Mouse (Mus musculus) cerebellum, adult 9-11 months (tissue): ENCODE measurements around the gene Pomgnt2.

Experiments used
- DNase-seq: peaks from one replicate; pipeline ENCODE4 v3.0.0; 2022

Pomgnt2 gene

GRCm38 (mm10) chr9:121997010-121997409, at the start of gene Pomgnt2:
Gene Pomgnt2, minus strand, starts transcription at chr9:121997110.
- no peak for DNase-seq

- no peak for DNase-seq
Measured at GRCm38 (mm10) chr9:122039848-122040247, 42.9 kb upstream of the Pomgnt2 start.

- no peak for DNase-seq
Measured at GRCm38 (mm10) chr9:122038631-122039030, 41.7 kb upstream of the Pomgnt2 start.

- DNase-seq = no peak
Measured at GRCm38 (mm10) chr9:122036496-122037054, 39.7 kb upstream of the Pomgnt2 start.

GRCm38 (mm10) chr9:122035807-122036206, 38.9 kb upstream of the Pomgnt2 start:
- DNase-seq = no peak

GRCm38 (mm10) chr9:122034949-122035348, 38.0 kb upstream of the Pomgnt2 start:
- no peak for DNase-seq

GRCm38 (mm10) chr9:122032071-122032470, 35.2 kb upstream of the Pomgnt2 start:
- DNase-seq = peak; percentile 98

- peak; percentile 41 for DNase-seq
Measured at GRCm38 (mm10) chr9:122030706-122031105, 33.8 kb upstream of the Pomgnt2 start.

- DNase-seq = peak; percentile 40
Measured at GRCm38 (mm10) chr9:122029765-122030164, 32.9 kb upstream of the Pomgnt2 start.

- peak; percentile 64 for DNase-seq
Measured at GRCm38 (mm10) chr9:122027914-122028745, 31.2 kb upstream of the Pomgnt2 start.

- peak; percentile 99 for DNase-seq
Measured at GRCm38 (mm10) chr9:122027081-122027913, 30.4 kb upstream of the Pomgnt2 start.

GRCm38 (mm10) chr9:122025855-122026590, 29.1 kb upstream of the Pomgnt2 start:
- peak; percentile 71 for DNase-seq

GRCm38 (mm10) chr9:122024419-122024818, 27.5 kb upstream of the Pomgnt2 start:
- DNase-seq = peak; percentile 38

- no peak for DNase-seq
Measured at GRCm38 (mm10) chr9:122023873-122024272, 27.0 kb upstream of the Pomgnt2 start.

- peak; percentile 90 for DNase-seq
Measured at GRCm38 (mm10) chr9:122022776-122023175, 25.9 kb upstream of the Pomgnt2 start.

GRCm38 (mm10) chr9:122021581-122021980, 24.7 kb upstream of the Pomgnt2 start:
- DNase-seq = peak; percentile 45

- DNase-seq = peak; percentile 40
Measured at GRCm38 (mm10) chr9:122021171-122021570, 24.3 kb upstream of the Pomgnt2 start.

- peak; percentile 30 for DNase-seq
Measured at GRCm38 (mm10) chr9:122020321-122020720, 23.4 kb upstream of the Pomgnt2 start.

- DNase-seq = peak; percentile 80
Measured at GRCm38 (mm10) chr9:122018782-122019395, 22.0 kb upstream of the Pomgnt2 start.

GRCm38 (mm10) chr9:122018079-122018478, 21.2 kb upstream of the Pomgnt2 start:
- peak; percentile 25 for DNase-seq

- DNase-seq = peak; percentile 77
Measured at GRCm38 (mm10) chr9:122014241-122014667, 17.3 kb upstream of the Pomgnt2 start.

- peak; percentile 23 for DNase-seq
Measured at GRCm38 (mm10) chr9:122013629-122014028, 16.7 kb upstream of the Pomgnt2 start.
